Mouse (Mus musculus) gastrocnemius, postnatal 14 days (tissue): ENCODE data around the gene 1110012L19Rik. TPM values are rescaled to one million over a fixed set of nuclear protein-coding genes. Genes with fewer than 3 reads are reported as not detected.
"Not testable (repeated sequence)": the region's sequence is repeated elsewhere in the genome, so short reads cannot be mapped to it uniquely, and the experiment has no call there.

Experiments
- DNase-seq: peaks from one replicate; pipeline ENCODE4 v3.0.0; 2021; ENCODE audit warnings: mixed read lengths
- intact Hi-C: fragments of 180-260 bp; cut with DNase I; formaldehyde crosslinking; loops from one replicate; pipeline ENCODE4 v1.15.1; 2025; ENCODE audit warnings: low total_unique reads
- long read RNA-seq, 2 experiments: library from polyadenylated mRNA; stranded (forward); transcript quantifications; one replicate each; pipeline ENCODE4 v2.0.0; 2021
- total RNA-seq, 2 experiments: library from RNA; stranded (reverse); gene quantifications; 2 replicates each; pipeline ENCODE4 v1.2.3; 2021

The 1110012L19Rik gene
- 10 to 100 TPM; 12.6 to 14.5 TPM for total RNA-seq
- long read RNA-seq, experiment 1, transcript 1110012L19Rik-201 (3 exons, 1,094 nt): major isoform, 21 of 22 reads
- long read RNA-seq, experiment 1, partial matches to known transcripts: 1 of 22 reads
- long read RNA-seq, experiment 1, other reads (novel, unspliced or antisense): 0 of 22 reads
- long read RNA-seq, experiment 2, transcript 1110012L19Rik-201 (3 exons, 1,094 nt): major isoform, 13 of 14 reads
- long read RNA-seq, experiment 2, partial matches to known transcripts: 0 of 14 reads
- long read RNA-seq, experiment 2, other reads (novel, unspliced or antisense): 1 of 14 reads

- intact Hi-C loops: loop anchor here (10.0 kb wide), 2 partner anchors 79 to 179 kb away; no protein-coding TSS in a partner anchor
- DNase-seq: peak; percentile 39
Observed at GRCm38 (mm10) chrX:70385276-70385961, at the start of gene 1110012L19Rik. 1110012L19Rik (plus strand) TSS chrX:70385877.

DNA sequence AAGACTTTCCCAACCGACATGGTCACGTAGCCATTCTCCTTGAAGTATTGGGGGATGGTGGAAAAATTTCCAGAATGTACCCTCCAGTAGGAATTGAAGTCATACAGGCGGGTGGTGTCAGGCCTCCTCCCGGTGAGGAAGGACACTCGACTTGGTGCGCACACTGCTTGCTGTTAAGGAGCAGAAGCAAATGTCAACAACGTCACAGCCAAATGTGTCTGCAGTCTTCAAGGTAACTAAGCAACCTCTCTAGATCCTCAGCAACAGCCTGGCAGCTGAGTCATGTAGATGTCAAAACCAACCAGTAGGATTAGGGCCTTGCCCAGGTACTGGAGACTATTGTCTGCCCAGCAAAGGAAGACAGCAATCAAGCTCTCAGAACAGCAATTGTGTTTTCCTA is 22.7 kb upstream of the 1110012L19Rik start:
- intact Hi-C loops: no loop called here
- no peak for DNase-seq

- intact Hi-C loops: no loop called here
- DNase-seq: no peak
Observed at GRCm38 (mm10) chrX:70363446-70363845, 22.2 kb upstream of the 1110012L19Rik start.

GRCm38 (mm10) chrX:70364202-70364601 is 21.5 kb upstream of the 1110012L19Rik start:
- intact Hi-C loops: no loop called here
- no peak for DNase-seq

DNA sequence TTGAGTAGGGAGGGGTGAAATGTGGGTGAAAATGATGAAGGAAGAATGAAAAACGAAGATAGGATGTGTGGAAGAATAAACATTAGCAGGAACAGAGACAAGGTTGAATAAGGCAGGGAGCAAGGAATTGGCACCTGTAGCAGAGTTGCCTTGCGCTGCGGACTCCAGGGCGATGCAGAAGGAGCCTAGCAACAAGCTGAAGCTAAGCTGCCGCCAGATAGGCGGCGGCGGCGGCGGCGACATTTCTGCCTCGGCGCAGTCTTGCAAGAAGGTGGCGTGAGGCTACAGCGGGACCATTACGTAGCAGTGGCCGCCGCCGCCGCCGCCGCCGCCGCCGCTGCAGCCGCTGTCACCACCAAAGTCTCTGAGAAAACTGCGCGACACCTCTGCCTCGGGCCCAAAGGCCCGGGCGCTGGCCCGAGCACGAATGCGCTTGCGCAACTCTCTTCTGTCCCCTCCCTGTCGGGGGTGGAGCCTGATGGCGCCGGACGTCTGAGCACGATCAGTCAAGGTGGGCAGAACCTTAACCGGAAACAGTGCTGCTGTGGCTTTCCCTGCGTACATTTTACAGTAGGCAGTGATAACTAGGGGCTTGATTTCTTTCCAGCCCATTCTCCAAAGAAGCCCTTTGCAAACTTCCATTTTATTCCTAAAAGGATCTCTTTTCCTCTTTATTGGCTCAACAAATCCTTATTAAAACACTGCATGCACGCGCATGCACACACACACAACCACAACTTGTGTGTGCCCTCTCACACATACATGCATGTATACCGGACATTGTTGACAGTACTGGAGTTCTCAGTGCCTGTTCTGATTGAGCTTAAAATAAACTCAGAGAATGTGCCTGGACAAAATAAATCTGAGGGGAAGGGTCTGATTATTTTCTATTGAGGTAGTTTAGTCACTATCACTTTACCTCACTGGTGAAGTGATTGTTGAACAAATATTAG is 20.7 kb upstream of the 1110012L19Rik start, which contains the start of gene Ids:
Gene Ids, minus strand, starts transcription at position 424 of the 953 bp plus-strand sequence.
- intact Hi-C loops: no loop called here
- peak; percentile 83 for DNase-seq

- intact Hi-C loops, DNase-seq: not testable (repeated sequence)
Observed at GRCm38 (mm10) chrX:70369758-70370157, 15.9 kb upstream of the 1110012L19Rik start.

- intact Hi-C loops, DNase-seq: not testable (repeated sequence)
Observed at GRCm38 (mm10) chrX:70374469-70375110, 11.1 kb upstream of the 1110012L19Rik start.

DNA sequence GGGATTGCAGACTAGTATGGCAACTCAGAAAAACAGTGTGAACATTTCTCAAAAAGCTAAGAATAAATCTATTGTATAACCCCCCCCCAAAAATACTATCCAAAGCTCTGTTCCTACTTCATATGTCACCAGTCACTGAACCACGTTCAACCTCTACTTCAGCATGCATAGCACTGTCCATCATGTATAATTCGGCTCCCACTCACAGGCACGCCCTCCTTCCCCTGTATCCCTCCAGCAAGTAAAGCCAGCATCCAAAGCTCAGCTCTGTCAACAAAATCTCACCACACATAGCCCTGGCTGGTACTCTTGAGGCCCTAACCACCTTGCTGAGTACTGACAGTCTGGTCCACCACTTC is 781 bp upstream of the 1110012L19Rik start:
- intact Hi-C loops: loop anchor here (10.0 kb wide), 2 partner anchors 80 to 180 kb away; no protein-coding TSS in a partner anchor
- DNase-seq: no peak

DNA sequence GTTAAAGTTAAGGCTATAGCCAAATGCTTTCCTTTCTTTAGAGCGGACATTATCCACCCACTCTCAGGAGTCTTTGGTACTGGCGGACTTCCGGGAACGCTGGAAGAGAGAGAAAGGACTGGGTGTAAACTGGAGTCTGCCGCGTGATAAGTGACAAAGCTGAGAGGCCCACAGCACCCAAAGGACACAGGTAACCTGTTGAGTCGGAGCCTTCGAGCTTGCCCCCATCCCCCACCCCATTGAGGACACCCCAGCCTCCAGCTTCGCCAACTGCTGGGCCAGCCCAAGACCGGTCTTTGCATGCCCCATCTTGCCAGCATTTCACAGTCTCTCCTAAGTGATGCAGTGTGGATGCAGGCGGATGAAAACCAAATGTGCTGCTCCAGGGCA is 280 bp downstream of the 1110012L19Rik start:
- intact Hi-C loops: loop anchor here (10.0 kb wide), 2 partner anchors 79 to 179 kb away; no protein-coding TSS in a partner anchor
- DNase-seq: no peak

DNA sequence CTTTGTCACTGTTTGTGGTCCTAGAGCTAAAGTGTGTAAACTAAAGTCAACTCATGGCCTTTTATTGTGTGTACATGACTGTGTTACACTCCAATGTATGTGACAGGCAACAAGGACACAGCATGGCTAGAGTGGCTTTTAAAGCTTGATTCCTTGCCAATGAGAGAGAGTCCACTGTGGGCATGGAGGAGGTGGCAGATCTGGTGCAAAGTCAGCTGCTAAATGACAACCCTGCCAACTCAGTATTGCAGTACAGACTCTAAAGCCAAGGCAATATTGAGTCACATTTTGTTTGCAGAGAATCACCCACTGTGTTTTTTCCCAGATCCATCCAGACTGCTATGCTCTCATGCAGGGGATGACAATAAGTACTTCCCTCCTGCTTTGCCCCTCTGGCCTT is 7.0 kb downstream of the 1110012L19Rik start:
- DNase-seq, intact Hi-C loops: not testable (repeated sequence)

GRCm38 (mm10) chrX:70425473-70425872 is 39.8 kb downstream of the 1110012L19Rik start:
- DNase-seq, intact Hi-C loops: not testable (repeated sequence)

Other genes starting within 250 kb of the 1110012L19Rik start
- 10 to 100 TPM; 14.2 to 15.1 TPM for gene Ids, start 20.8 kb upstream of the 1110012L19Rik start, total RNA-seq
- gene Tmem185a, start 91.3 kb downstream of the 1110012L19Rik start, total RNA-seq: 10 to 100 TPM; 26.1 to 29.8 TPM